Mouse (Mus musculus) midbrain, embryonic 12.5 days (tissue): Measurements from ENCODE around the gene Slc44a5. TPM values are rescaled to one million over a fixed set of nuclear protein-coding genes. Genes with fewer than 3 reads are reported as not detected.
A peak's percentile ranks its signal among the peaks of the same experiment; 100 is the strongest.

Experiments
- ATAC-seq: fragments of 200-750 bp; cut with Nextera tagmentation; 2 replicates; pipeline ENCODE4 v1.8.0; 2017; ENCODE audit warnings: low read depth, moderate TSS enrichment, moderate library complexity; ENCODE audit not compliant: low FRiP score
- H3K27ac ChIP-seq: fragments of 300-500 bp; sonication (generic); replicated peaks from 2 replicates; pipeline ENCODE4 v1.5.1; 2016; ENCODE audit warnings: mild to moderate bottlenecking
- H3K27me3 ChIP-seq: fragments of 300-500 bp; sonication (generic); 2 replicates; pipeline ENCODE4 v1.6.1; 2016; ENCODE audit warnings: mild to moderate bottlenecking
- H3K36me3 ChIP-seq: fragments of 300-500 bp; sonication (generic); 2 replicates; pipeline ENCODE4 v1.6.1; 2016
- H3K4me1 ChIP-seq: fragments of 300-500 bp; sonication (generic); 2 replicates; pipeline ENCODE4 v1.6.1; 2016
- H3K4me2 ChIP-seq: fragments of 300-500 bp; sonication (generic); replicated peaks from 2 replicates; pipeline ENCODE4 v1.6.1; 2016; ENCODE audit warnings: mild to moderate bottlenecking, moderate library complexity
- H3K4me3 ChIP-seq: fragments of 300-500 bp; sonication (generic); 2 replicates; pipeline ENCODE4 v1.5.1; 2016; ENCODE audit warnings: mild to moderate bottlenecking
- H3K9ac ChIP-seq: fragments of 300-500 bp; sonication (generic); replicated peaks from 2 replicates; pipeline ENCODE4 v1.6.1; 2016; ENCODE audit warnings: mild to moderate bottlenecking, moderate library complexity
- H3K9me3 ChIP-seq: fragments of 300-500 bp; sonication (generic); 2 replicates; pipeline ENCODE4 v1.6.1; 2016; ENCODE audit warnings: mild to moderate bottlenecking
- WGBS: fragments of 180-500 bp; shearing (Covaris S2); methylation state at CpG from one replicate; pipeline ENCODE4 v1.1.7; 2016; 5-methylcytosine and 5-hydroxymethylcytosine counted together
- polyA plus RNA-seq: library from polyadenylated mRNA; unstranded; fragments of >200 nt; fragmentation: Nextera tagmentation; extraction: Ambion mirVana; gene quantifications from 2 replicates; pipeline ENCODE4 v1.2.1, GENCODE M21; 2016

Slc44a5 gene
- polyA plus RNA-seq, 1 experiment from 2014 or later, result 6.1 TPM

DNA sequence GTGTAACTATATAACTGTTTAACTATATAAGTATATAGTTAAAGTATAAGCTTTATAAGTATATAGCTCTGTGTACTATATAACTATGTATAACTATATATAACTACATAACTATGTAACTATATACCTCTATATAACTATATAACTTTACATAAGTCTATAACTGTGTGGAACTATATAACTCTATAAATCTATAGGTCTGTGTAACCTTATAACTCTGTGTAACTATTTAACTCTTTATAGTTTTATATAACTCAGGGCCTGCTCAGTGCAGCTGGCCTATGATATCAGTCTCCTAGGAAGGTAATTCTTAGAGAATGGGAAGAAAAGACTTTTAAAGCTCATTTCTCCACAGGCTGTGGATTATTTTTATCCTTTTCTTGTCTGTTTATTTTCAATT, 284.1 kb downstream of the Slc44a5 start:
- Histone ChIP-seq H3K9ac (no peak overlapping the region), H3K4me2 (no peak overlapping the region), H3K9me3 (no peaks in the 10 kb centered on the region), H3K4me3 (no peak overlapping the region), H3K27ac (no peak overlapping the region), H3K36me3 (no peaks in the 10 kb centered on the region), H3K4me1 (no peaks in the 10 kb centered on the region), H3K27me3 (no peaks in the 10 kb centered on the region)
- ATAC-seq, result no peak

DNA sequence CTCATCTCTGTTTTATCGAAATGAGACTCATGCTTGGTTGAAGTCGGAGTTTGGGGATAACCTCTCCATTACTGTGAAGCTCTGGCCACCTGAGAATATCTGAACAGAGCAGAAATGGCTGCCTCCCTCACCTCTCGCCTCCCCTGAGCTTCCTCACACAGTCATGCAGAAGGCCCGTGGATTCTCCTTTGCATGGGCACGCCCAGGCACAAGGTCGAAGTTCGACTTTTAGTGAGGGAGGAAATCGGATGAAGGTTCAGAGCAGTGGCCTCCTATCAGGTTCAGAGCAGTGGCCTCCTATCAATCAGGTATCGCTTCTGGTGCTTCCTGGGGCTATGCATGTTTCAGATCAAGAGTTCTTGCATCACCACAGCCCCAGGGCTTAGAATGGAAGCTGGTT, 295.1 kb downstream of the Slc44a5 start:
- no peak overlapping the region for H3K27ac ChIP-seq
- no peak overlapping the region for H3K4me2 ChIP-seq
- no peak overlapping the region for H3K4me3 ChIP-seq
- 78% methylated on average over 9 of the region's 9 CpGs for WGBS
- H3K9me3 ChIP-seq, result no peaks in the 10 kb centered on the region
- H3K4me1 ChIP-seq, result peaks cover 2% of the 10 kb centered on the region; the same call in 1 of the 2 replicates
- ATAC-seq, result no peak
- no peaks in the 10 kb centered on the region for H3K36me3 ChIP-seq
- H3K27me3 ChIP-seq, result no peaks in the 10 kb centered on the region; the same call in none of the 2 replicates
- no peak overlapping the region for H3K9ac ChIP-seq

DNA sequence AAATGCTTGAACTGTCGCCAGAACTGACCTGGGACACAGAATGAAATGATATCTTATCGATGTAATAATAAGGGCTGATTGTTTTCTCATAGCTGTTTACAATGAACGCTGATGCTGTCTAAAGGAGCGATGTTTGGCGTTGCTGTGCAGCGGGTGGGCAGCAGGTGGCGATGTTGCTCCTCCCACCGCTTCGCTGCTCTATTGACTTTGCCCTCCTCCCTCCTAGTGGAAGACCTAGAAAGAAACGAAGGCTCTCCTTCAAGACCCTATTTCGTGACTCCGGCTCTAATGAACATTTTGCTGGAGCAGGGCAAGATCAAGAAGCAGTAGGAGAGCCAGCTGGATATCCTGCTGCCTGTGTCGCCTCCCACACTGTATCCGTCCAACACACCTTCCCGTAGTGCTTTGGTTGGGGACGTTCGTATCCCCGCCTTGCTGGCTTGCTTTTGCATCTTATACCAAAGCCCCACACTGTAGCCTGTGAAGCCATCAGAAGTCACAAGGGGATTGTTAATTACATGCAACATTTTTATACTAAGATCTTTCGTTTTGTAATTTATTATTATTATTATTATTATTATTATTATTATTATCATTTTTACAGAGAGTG, 296.6 kb downstream of the Slc44a5 start:
- H3K4me3 ChIP-seq, result peak overlapping the region; percentile 30
- WGBS, result 10% methylated on average over 19 of the region's 19 CpGs
- H3K9ac ChIP-seq, result 0 out of 2 replicates have a peak overlapping the region, but pooled peaks have one; percentile 15

DNA sequence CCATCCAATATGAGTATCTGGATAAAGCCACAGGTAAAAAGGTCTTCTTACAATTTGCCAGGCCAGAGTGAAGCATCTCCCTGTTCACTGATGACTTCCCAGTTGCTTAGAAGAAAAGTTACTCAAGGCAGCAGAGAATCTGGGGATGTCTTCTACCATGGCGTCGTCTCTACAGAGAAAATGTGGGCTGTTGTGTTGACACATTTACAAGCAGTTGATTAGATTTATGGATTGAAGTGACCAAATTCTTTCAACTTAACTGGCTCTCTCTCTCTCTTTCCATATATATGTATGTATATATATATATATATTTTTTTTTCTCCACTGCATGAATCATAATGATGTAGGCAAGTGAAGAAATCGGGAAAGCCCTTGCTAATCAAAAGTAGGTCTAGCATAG, 301.4 kb downstream of the Slc44a5 start:
- no peak overlapping the region for H3K4me3 ChIP-seq

More for the DNA sequence above, 296.6 kb downstream of the Slc44a5 start:
- Histone ChIP-seq H3K4me2 (peak overlapping the region; percentile 61), H3K27ac (no peak overlapping the region), H3K4me1 (peaks cover 2% of the 10 kb centered on the region; the same call in 1 of the 2 replicates), H3K36me3 (no peaks in the 10 kb centered on the region), H3K27me3 (no peaks in the 10 kb centered on the region; the same call in none of the 2 replicates), H3K9me3 (no peaks in the 10 kb centered on the region)
- ATAC-seq, result peak; percentile 85

DNA sequence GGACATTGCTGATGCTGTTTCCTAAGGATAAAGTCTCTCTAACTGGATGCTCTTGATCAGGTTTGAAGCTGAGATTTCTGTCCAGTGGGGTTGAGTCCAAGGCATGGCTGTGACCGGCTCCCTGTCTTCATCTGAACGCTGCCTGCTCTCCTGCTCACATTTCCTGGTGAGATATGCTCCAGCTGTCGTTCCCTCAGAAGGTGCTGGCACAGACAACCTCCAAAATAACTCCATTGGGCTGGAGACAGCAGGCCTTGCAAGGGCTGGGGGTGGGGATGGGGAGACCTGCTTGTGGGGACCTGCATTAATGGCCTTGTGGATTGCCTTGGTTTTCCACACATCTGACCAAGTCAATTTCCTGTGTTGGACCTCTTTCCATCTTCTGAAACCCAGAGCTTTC, 311.0 kb downstream of the Slc44a5 start:
- no peak overlapping the region for H3K9ac ChIP-seq
- H3K9me3 ChIP-seq, result no peaks in the 10 kb centered on the region
- H3K4me1 ChIP-seq, result no peaks in the 10 kb centered on the region
- no peak for ATAC-seq
- no peak overlapping the region for H3K27ac ChIP-seq
- no peaks in the 10 kb centered on the region for H3K36me3 ChIP-seq
- 0 out of 2 replicates have a peak, but pooled peaks cover 6% of the 10 kb centered on the region for H3K27me3 ChIP-seq
- H3K4me2 ChIP-seq, result no peak overlapping the region
- no peak overlapping the region for H3K4me3 ChIP-seq
- WGBS, result 93% methylated on average over 3 of the region's 3 CpGs

More for the DNA sequence above, 301.4 kb downstream of the Slc44a5 start:
- Histone ChIP-seq H3K27ac (no peak overlapping the region), H3K9me3 (no peaks in the 10 kb centered on the region), H3K36me3 (no peaks in the 10 kb centered on the region), H3K4me2 (no peak overlapping the region), H3K27me3 (peaks cover 5% of the 10 kb centered on the region), H3K4me1 (peaks cover 2% of the 10 kb centered on the region; the same call in 1 of the 2 replicates), H3K9ac (no peak overlapping the region)
- ATAC-seq, result no peak
- 92% methylated on average over 3 of the region's 3 CpGs for WGBS

DNA sequence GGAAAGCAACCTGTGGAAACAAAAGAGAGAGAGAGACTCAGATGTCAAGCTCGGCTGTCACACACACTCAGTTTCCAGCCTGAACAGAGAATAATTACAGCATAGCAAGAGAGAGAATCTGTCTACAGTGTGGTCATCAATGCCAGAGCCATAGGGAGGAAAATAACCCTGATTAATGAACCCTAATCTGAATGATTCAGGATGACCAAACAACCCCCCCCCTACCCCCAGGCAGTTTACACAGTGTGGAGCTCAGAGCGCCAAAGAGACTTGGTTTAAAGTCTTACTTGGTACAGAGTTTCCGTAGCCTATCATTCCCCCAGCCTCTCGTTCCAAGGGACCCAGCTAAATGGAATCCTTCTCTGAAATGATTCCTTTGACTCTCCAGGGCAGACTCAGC, 312.1 kb downstream of the Slc44a5 start:
- WGBS, result 64% methylated on average over 4 of the region's 4 CpGs
- 0 out of 2 replicates have a peak, but pooled peaks cover 6% of the 10 kb centered on the region for H3K27me3 ChIP-seq
- ATAC-seq, result no peak
- no peaks in the 10 kb centered on the region for H3K4me1 ChIP-seq
- H3K36me3 ChIP-seq, result no peaks in the 10 kb centered on the region
- no peaks in the 10 kb centered on the region for H3K9me3 ChIP-seq
- no peak overlapping the region for H3K4me3 ChIP-seq
- no peak overlapping the region for H3K4me2 ChIP-seq
- no peak overlapping the region for H3K27ac ChIP-seq
- no peak overlapping the region for H3K9ac ChIP-seq

DNA sequence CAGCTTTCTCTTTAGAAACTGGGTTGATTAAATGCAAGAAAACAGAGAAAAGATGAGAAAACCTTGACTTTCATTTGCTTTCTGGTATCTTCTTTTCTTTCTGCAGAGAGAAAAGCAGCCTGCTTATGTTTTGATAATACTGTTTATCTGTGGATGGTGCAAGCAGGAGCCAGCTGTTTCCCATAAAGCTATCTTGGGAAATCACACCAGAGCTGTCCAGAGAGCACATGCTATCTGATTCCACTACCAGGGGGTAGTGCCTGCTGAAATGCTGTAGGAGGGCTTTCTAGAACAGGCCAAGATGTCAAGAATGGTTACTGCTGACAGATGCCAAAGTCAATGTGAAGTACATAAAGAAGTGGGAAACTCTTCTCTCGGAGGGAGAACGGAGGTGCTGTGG, 314.0 kb downstream of the Slc44a5 start:
- Histone ChIP-seq H3K4me1 (no peaks in the 10 kb centered on the region), H3K27ac (no peak overlapping the region), H3K4me3 (no peak overlapping the region), H3K36me3 (no peaks in the 10 kb centered on the region), H3K27me3 (0 out of 2 replicates have a peak, but pooled peaks cover 6% of the 10 kb centered on the region), H3K9ac (no peak overlapping the region), H3K9me3 (no peaks in the 10 kb centered on the region), H3K4me2 (no peak overlapping the region)
- WGBS, result 87% methylated on average over 2 of the region's 2 CpGs
- ATAC-seq, result no peak

DNA sequence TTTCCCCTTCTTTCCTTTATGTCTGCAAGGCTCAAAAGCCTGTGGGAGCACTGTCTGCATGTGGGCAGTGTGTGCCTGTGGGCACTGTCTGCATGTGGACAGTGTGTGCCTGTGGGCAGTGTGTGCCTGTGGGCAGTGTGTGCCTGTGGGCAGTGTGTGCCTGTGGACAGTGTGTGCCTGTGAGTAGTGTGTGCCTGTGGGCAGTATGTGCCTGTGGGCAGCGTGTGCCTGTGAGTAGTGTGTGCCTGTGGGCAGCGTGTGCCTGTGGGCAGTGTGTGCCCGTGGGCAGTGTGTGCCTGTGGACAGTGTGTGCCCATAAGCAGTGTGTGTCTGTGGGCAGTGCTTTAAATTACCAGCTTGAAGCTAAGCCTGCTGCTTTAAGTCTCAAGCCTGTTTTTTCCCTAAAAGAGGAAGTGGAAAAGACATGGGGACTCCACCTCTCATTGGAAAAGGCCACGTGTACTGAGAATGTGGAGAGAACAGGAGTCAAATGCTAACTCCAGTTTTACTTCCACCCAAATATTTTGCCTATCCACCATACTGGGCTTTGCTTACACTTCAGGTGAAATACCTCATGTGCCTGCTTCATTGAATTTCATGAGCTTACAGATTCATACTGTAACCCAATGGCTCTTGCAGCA, 315.3 kb downstream of the Slc44a5 start:
- H3K9ac ChIP-seq, result no peak overlapping the region
- no peak overlapping the region for H3K4me2 ChIP-seq
- no peaks in the 10 kb centered on the region for H3K36me3 ChIP-seq
- no peaks in the 10 kb centered on the region for H3K9me3 ChIP-seq
- 0 out of 2 replicates have a peak, but pooled peaks cover 6% of the 10 kb centered on the region for H3K27me3 ChIP-seq
- no peaks in the 10 kb centered on the region for H3K4me1 ChIP-seq
- ATAC-seq, result no peak
- no peak overlapping the region for H3K27ac ChIP-seq
- H3K4me3 ChIP-seq, result no peak overlapping the region
- WGBS, result 86% methylated on average over 4 of the region's 4 CpGs

DNA sequence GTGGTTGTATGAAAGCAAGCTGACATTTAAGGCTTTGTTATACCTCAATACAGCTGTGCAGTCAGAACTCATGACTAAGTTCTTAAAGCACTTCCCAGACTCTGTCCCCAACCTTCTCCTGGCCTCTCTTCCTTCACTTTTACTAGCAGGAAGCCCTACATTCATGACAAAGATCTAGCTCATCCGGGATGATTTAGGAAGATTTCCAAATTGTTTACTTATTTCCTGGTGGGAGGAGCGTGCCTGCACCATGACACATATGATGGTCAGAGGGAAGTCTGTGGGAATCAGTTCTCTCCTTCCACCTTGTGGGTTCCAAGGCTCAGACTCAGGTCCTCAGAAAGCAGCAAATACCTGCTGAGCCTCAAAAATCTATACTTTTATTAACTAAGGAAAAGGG, 317.1 kb downstream of the Slc44a5 start:
- 85% methylated on average over 2 of the region's 2 CpGs for WGBS
- Histone ChIP-seq H3K4me1 (no peaks in the 10 kb centered on the region), H3K27me3 (0 out of 2 replicates have a peak, but pooled peaks cover 6% of the 10 kb centered on the region), H3K4me2 (no peak overlapping the region), H3K27ac (no peak overlapping the region), H3K36me3 (no peaks in the 10 kb centered on the region), H3K9ac (no peak overlapping the region), H3K4me3 (no peak overlapping the region), H3K9me3 (no peaks in the 10 kb centered on the region)
- ATAC-seq, result no peak

DNA sequence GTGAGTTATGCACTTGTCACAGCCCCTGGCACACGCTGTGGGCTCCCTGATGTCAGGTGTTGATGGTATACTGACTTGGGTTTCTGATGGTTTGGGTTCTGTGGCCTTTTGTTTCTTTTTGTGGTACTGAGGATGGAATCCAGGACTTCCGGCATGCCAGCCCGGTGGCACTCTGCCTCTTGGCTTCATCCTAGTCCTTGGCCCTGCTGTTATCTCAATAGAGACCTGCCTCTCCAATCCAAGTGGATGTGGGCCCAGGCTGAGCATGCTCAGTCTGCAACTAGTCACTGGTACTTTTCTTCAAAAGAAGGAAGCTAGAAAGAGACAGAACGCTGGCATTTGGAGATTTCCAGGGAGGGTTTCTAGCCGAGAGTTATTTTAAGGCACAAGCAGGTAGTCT, 318.9 kb downstream of the Slc44a5 start:
- no peak overlapping the region for H3K27ac ChIP-seq
- H3K9ac ChIP-seq, result no peak overlapping the region
- H3K4me2 ChIP-seq, result no peak overlapping the region
- H3K4me1 ChIP-seq, result no peaks in the 10 kb centered on the region
- H3K36me3 ChIP-seq, result no peaks in the 10 kb centered on the region
- H3K9me3 ChIP-seq, result no peaks in the 10 kb centered on the region
- 0 out of 2 replicates have a peak, but pooled peaks cover 6% of the 10 kb centered on the region for H3K27me3 ChIP-seq
- 78% methylated on average over 5 of the region's 5 CpGs for WGBS
- no peak for ATAC-seq
- no peak overlapping the region for H3K4me3 ChIP-seq

DNA sequence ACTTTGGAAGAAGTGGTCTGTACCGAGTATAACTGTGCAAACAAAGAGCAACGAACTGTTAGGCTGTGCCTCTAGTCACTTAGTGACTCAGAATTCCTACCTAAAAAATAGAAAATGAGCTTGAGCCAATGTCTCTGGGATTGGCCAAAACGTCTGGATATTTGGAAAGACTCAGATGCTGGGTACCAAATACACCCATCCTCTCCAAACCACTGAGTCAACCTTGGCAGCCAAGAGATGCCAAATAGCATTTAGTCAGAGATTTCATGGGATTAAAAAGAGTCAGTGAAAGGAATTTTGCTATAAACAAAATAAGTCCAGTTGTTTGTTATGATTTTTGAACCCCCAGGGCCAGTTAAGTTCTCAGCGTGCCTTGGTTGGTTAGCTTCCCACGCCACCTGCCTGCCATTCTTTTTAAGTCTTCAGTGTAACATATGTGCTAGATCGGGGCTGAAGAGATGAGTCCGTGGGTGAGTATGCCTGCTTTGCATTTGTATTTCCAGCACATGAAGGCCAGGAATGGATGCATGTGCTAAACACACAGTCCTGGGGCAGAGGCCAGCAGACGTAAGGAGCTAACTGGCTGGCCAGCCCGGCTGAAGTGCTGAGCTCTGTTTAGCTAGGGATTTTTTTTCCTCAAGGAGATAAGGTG, 320.7 kb downstream of the Slc44a5 start:
- H3K4me3 ChIP-seq, result no peak overlapping the region
- H3K27ac ChIP-seq, result no peak overlapping the region
- no peak for ATAC-seq
- H3K4me1 ChIP-seq, result no peaks in the 10 kb centered on the region
- H3K36me3 ChIP-seq, result no peaks in the 10 kb centered on the region
- 74% methylated on average over 9 of the region's 9 CpGs for WGBS
- no peak overlapping the region for H3K9ac ChIP-seq
- H3K4me2 ChIP-seq, result no peak overlapping the region
- H3K9me3 ChIP-seq, result no peaks in the 10 kb centered on the region
- 0 out of 2 replicates have a peak, but pooled peaks cover 2% of the 10 kb centered on the region for H3K27me3 ChIP-seq
